Mouse (Mus musculus) gastrocnemius, postnatal 14 days (tissue): ENCODE measurements around the gene Eif3j1. TPM values are rescaled to one million over a fixed set of nuclear protein-coding genes. Genes with fewer than 3 reads are reported as not detected.
A peak's percentile ranks its signal among the peaks of the same experiment; 100 is the strongest.
"Not testable (repeated sequence)": the region's sequence is repeated elsewhere in the genome, so short reads cannot be mapped to it uniquely, and the experiment has no call there.

Experiments used
- DNase-seq: peaks from one replicate; pipeline ENCODE4 v3.0.0; 2021; ENCODE audit warnings: mixed read lengths
- intact Hi-C: fragments of 180-260 bp; cut with DNase I; formaldehyde crosslinking; loops from one replicate; pipeline ENCODE4 v1.15.1; 2025; ENCODE audit warnings: low total_unique reads
- microRNA-seq, 2 experiments: library from miRNA; unstranded; fragments of <30 nt; microRNA quantifications; one replicate each; pipeline ENCODE4 v1.2.0; 2021
- total RNA-seq, 2 experiments: library from RNA; stranded (reverse); gene quantifications; 2 replicates each; pipeline ENCODE4 v1.2.3; 2021

The Eif3j1 gene
- total RNA-seq, 2 experiments from 2014 or later: 16.4 to 19.3 TPM

- DNase-seq: peak; percentile 24
- intact Hi-C loops: no loop called here
These were observed 58.1 kb downstream of the Eif3j1 start for GRCm38 (mm10) chr2:122086446-122086845.

GRCm38 (mm10) chr2:122093844-122094243 is 65.5 kb downstream of the Eif3j1 start:
- intact Hi-C loops: no loop called here
- DNase-seq: no peak

GRCm38 (mm10) chr2:122097686-122098085 is 69.3 kb downstream of the Eif3j1 start:
- DNase-seq, intact Hi-C loops: not testable (repeated sequence)

- peak; percentile 23 for DNase-seq
These were observed 73.7 kb downstream of the Eif3j1 start for GRCm38 (mm10) chr2:122102070-122102469.

More at GRCm38 (mm10) chr2:122102070-122102469, 73.7 kb downstream of the Eif3j1 start:
- intact Hi-C loops: no loop called here

Small RNA genes lying within 50 kb of the gene (microRNA-seq; reads per million reads assigned to microRNA genes)
- gene Gm47314: 0 reads per million in 2 experiments

Other genes with a start within 250 kb of the Eif3j1 start
- gene Frmd5, start 221.5 kb upstream of the Eif3j1 start, total RNA-seq: under 1 TPM; 0.33 to 0.38 TPM
- gene Casc4, start 161.6 kb upstream of the Eif3j1 start, total RNA-seq: 10 to 100 TPM; 16.9 to 22.4 TPM
- 10 to 100 TPM in 1 of 2 experiments, 1 to 10 TPM in 1; 9.7 to 10.6 TPM for gene Ctdspl2, start 72.5 kb upstream of the Eif3j1 start, total RNA-seq
- under 1 TPM in 1 of 2 experiments, not detected in 1; 0.09 TPM for gene Mageb3, start 72.5 kb upstream of the Eif3j1 start, total RNA-seq
- gene Spg11, start 89.8 kb downstream of the Eif3j1 start, total RNA-seq: 1 to 10 TPM; 6.3 to 6.4 TPM
- gene B2m, start 119.1 kb downstream of the Eif3j1 start, total RNA-seq: 10 to 100 TPM; 80.2 to 95.9 TPM
- not detected for gene Trim69, start 132.2 kb downstream of the Eif3j1 start, total RNA-seq
- gene Patl2, start 157.6 kb downstream of the Eif3j1 start, total RNA-seq: not detected
- gene Terb2, start 157.7 kb downstream of the Eif3j1 start, total RNA-seq: not detected
- 10 to 100 TPM; 16.9 TPM for gene Sord, start 206.2 kb downstream of the Eif3j1 start, total RNA-seq